Mouse (Mus musculus) left cerebral cortex, adult 9 months (tissue): ENCODE data around the gene Wbp1l.
"Not testable (repeated sequence)": the region's sequence is repeated elsewhere in the genome, so short reads cannot be mapped to it uniquely, and the experiment has no call there.

Source experiments
- DNase-seq, 2 experiments: peaks; one replicate each; pipeline ENCODE4 v3.0.0; 2022; ENCODE audit warnings: low spot score in 2 of 2

The Wbp1l gene

DNA sequence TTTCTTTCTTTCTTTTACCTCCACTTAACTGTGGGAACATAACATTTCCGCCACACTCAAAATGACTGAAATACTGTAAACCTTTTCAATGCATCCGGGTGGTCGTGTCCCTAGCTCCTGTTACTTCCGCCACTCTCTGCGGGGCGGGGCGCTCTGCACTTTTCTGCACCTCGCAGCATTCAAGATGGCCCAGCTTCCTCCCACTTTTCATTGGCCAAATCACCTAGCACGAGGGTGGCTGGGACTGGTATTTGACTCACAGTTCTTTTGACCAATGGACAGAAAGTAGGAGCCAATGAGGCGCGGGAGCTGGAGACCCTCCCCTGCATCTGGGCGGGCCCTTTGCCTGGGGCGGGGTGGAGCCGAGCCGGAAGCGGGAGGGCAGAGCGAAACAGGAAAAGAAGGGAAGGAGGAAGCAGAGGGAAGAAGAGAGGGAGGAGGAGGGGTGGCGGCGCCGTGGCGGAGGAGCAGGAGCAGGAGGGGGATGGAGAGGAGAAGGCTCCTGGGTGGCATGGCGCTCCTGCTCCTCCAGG lies at the start of gene Wbp1l:
Gene Wbp1l, plus strand, starts transcription at position 365 of the 533 bp plus-strand sequence.
- peak; percentile 99 for DNase-seq

DNA sequence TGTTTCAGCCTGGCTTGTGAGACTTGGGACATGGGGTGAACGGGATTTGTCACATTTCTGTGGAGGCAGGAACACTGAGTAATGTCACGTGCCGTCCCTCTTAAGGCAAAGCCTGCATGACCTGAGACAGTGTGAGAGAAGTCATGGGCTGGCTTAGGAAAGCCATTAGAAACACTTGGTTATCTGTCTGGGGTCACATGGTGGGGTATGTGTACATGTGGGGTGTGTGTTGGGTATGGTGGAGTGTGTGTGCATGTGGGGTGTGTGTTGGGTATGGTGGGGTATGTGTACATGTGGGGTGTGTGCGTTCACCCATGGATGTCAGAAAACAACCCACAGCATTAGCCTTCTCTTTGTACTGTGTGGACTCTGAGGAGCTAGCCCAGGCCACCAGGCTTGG lies 48.5 kb upstream of the Wbp1l start:
- DNase-seq: no peak

DNA sequence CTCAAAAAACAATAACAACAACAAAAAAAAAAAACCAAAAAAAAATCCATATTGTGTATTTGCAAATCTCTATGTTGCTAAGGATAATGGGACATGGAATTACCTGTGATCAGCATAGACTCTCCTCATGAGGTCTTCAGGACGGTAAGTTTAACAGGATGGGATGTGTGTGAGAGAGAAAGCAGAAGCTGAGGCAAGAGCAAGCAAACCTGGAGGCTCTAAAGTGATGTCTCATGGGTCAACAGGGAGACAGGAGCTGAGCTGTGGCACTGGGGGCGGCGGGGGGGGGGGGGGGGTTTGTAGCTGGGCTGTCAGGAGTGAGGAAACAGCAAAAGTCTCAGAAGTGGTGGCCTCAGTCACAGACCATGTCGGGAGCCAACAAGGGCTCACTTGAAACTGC lies 46.4 kb upstream of the Wbp1l start:
- DNase-seq: no peak

DNA sequence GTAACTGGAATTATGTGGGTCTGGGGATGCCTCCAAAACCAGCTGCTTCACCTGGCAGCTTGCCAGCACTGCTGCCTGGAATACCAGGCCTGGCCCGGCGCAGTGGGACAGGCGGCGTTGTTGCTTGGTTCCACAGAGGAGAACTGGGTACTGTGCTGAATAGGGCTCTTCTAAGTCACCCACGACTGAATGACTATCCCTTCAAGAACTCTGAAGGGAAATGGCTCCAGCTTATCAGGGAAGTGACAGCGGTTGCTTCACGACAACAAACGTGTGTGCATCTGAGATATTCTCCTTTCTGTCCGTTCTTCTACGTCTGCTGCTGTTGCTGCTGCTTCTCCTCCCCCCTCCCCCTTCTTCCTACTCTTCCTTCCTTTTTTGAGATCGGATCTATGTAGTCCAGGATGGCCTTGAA lies 45.3 kb upstream of the Wbp1l start:
- no peak for DNase-seq

DNA sequence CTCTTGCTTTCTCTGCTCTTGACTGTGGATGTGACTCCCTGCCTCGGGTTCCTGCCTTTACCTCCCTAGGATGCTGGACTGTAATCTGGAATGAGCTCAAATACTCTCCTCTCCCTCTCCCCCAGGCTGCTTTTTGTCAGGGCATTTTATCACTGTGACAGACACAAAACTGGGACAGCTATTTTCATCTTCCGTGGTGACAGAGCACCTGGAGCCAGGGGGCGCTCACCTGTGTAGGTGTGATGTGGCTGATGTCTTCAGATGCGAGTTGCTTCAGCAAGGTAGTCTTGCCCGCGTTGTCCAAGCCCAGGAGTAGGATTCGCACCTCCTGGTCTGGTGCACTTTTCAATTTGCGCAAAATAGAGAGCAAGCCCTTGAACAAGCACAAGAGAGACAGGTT lies 40.9 kb upstream of the Wbp1l start:
- DNase-seq: no peak

DNA sequence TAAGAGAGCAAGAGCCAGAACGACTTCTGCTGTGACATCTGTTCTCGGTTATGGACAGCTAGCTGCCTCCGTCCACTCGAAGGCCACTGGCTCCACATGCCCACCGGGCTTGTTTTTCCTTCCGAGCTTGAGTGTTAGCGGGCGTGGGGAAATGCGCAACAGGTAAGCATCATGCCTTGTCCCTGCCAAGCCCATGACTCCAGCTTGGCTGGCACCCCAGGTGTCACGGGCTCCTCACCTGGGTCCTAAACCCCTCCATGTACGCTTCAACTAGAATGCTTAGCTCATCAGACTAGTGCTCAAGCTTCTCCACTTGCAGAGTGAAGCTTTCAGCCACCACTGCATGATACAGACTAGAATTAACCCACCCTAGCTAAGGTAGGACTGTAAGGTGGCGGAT lies 40.3 kb upstream of the Wbp1l start:
- no peak for DNase-seq

DNA sequence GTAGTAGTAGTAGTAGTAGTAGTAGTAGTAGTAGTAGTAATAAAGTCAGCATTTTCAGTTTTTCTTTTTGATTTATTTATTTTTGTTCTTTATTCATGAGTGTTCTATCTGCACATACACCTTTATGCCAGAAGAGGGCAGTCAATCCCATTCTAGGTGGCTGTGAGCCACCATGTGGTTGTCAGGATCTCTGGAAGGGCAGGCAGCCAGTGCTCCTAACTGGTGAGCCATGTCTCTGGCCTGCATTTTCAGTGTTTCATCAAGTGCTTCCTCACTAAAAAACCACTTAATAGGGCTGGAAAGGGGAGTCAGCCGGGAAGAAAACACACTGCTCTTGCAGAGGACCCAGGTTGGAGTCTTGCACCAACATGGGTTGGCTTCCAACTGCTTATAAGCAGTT lies 36.8 kb upstream of the Wbp1l start:
- peak in 1 of 2 experiments; percentile 49 for DNase-seq

DNA sequence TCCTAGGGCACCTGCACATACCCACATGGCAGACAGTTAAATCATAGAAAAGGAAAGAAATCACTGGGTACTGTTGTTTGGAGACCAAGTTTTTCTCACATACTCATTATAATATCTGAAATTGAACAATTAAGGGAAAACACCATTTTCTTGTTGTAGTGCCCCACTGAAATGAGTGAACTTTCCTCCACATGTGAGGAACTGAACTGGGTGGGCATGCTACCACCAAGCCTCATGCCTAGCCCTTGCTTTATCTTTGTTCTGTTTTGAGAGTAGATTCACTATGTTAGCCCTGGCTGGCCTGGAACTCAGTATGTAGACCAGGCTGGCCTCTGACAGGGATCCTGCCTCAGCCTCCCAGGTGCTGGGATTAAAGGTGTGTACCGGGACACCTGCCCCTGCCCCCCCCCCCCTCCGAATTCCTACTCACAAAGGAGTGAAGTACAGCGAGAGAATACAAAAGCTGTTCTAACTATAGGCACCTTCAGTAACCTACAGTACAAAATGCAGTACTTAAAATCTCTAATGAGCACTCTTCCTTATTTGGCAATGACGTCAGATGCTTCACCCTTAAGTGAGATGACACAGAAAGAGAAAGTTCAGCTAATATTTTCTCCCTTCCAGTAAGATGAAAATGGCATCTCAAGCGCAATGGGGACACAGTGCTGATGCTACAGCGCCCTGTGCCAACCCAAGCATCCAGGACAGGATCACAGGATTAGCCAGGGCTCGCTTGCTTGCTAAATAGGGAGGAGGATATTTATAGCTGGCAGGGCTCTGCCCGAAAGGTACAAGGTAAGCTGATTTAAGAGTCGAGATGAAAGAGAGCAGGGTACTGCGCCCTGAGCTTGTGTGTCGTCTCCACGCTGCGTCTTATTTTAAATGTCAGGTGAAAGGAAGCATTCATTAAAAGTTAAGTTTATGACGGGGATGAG lies 36.0 kb upstream of the Wbp1l start:
- DNase-seq: no peak

DNA sequence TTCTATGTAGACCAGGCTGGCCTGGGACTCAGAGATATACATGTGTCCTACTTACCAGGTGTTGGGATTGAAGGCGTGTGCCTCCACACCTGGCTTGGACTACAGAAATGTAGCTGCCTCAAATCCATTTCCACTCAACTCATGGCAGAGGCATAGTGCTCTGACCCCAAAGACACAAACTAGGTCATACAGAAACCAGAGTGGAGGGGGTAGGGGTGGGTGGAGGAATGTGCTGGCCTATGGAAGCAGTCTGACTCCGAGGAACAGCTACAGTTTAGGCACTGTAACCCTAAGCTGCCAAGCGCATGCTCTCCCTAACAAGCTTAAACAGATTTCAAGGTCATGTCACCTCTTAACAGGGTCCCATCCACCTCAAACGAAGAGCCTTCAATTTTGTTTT lies 35.3 kb upstream of the Wbp1l start:
- no peak for DNase-seq

DNA sequence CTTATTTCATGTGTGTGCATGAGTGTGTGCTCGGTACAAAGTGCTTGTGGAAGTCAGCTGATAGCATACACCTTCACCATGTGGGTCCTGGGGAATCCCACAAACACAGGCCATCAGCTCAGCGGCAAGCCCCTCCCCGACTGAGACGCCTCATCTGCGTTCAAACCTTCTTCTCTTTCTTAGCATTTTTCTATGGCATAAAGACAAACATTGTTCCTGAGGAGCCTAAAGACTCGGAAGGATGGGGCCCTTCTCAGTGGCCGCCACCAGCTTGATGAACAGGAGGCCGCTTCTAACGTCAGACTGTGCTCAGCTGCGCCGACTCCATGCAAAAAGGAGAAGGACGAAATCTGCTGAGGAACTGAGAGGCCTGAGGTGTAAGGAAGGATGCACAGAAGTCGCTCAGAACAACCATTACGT lies 34.8 kb upstream of the Wbp1l start:
- DNase-seq: no peak

DNA sequence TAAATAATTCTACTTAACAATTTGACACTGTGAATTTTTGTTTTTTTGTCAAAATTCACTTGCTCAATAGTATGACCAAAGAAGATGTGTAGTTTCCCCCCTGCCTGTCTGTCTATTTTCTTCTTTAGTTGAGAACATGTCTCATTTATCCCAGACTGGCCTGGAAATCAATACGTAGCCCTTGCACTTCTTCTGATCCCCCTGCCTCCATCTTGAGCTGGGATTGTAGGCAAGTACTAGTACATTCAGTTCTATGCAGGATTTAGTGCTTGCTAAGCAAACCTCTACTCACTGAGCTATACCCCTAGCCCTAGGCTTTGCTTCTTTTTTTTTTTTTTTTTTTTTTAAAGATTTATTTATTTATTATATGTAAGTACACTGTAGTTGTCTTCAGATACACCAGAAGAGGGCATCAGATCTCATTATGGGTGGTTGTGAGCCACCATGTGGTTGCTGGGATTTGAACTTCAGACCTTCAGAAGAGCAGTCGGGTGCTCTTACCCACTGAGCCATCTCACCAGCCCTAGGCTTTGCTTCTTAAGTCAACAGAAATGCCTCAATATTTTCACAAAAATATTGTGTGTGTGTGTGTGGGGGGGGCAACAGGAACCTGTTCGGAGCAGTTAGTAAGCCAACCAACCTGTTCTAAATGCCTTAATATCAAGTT lies 27.5 kb upstream of the Wbp1l start:
- DNase-seq: not testable (repeated sequence)

DNA sequence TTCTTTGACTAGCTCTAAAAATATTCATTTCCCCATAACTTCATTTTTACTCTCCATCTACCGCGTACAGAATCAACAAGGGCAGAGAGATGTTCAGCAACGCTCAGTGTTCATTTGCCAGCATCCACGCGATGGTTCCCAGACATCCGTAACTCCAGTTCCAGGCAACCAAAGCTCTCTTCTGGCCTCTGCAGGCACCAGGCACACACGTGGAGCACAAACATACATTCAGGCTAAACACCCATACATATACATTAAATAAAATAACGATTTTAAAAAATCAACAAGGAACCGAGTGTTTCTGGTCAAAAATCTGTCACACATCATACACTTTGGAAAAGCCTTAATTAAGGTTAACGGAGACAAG lies 27.0 kb upstream of the Wbp1l start:
- DNase-seq: no peak

DNA sequence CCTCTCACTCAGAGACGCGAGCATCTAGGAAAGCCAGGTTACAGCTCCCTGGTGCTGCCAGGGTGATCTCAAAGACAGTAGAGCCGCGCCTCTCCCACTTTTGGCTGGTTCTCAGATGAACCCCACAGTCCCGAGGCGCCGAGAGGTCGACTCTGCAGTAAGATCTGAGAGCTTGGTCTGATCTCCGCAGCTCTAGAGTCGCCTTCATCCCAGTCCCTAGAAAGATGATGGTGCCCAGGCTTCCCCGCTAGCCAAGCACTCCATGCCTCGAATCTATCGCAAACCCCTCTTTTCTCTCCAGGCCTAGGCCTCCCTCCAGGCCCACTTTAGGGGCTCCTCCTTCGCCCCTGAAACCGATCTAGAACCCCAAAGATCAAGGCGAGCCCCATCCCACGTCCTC lies 26.3 kb upstream of the Wbp1l start:
- DNase-seq: peak in 1 of 2 experiments; percentile 15

DNA sequence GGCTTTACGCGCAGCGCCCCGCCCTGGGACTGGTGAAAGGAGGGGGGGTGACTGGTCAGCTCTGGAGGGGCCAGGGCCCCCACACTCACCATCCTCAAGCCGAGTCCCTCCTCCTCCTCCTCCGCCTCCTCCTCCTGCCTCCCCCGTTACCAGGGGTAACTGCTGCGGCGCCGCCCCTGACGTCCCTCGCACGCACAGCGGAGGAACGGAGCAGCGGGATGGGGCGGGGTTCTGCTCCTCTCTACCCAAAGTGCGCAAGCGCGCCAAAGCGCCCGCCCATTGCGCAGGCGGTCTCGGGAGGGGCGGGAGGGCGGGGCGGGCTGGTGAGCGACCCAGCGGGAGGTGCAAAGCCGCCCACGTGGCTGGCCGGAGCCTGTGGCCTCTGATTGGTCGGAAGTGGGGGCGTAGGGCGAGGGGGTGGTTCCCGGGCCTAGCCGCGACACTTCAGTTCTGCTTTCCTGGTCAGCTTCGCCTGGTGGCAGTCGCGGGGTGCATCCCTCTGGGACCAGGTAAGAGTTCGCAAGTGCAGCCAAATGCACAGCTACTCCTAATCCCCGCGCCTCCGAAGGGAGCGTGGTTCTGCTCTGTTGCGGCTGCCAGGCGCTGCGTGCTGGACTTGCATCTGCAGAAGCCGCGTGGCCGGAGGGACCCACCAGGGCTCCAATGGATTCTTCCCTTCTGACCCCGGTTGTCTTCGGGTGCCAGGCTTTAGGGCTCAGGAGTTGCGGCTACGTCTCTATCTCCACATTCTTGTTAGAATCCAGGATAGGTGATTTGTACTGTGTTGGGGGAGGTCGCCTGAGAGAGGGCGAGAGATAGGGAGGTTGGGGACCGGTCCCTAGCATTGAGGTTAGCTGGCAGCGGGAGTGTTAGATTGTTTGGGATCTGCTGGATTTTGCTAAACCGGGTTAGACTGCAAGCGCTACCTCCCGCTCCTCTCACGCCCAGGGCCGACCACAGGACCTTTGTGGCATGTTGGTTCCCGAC lies 25.6 kb upstream of the Wbp1l start, which contains the start of the genes Arl3 and Sfxn2:
Gene Arl3, minus strand, starts transcription at position 248 of the 987 bp plus-strand sequence.
Gene Sfxn2, plus strand, starts transcription at position 415 of the 987 bp plus-strand sequence.
- DNase-seq: peak; percentile 87 to 94

DNA sequence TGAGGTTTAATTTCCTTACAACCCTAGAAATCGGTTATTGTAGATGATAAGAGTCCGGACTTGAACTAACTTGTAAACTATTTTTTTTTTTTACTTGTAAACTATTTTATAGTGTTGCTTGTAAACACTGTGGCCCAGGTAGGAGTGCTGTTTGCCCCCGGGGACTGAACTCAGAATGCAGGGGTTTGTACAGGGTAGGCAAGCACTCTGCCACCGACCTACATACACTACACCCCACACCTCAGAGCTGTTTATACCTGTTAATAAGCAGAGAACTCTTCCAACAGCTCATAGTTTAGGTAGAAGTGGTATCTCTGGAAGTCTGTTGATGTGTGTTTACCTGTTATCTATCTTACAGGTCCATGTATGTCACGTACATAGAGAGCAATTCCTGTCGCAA lies 24.9 kb upstream of the Wbp1l start:
- no peak for DNase-seq

DNA sequence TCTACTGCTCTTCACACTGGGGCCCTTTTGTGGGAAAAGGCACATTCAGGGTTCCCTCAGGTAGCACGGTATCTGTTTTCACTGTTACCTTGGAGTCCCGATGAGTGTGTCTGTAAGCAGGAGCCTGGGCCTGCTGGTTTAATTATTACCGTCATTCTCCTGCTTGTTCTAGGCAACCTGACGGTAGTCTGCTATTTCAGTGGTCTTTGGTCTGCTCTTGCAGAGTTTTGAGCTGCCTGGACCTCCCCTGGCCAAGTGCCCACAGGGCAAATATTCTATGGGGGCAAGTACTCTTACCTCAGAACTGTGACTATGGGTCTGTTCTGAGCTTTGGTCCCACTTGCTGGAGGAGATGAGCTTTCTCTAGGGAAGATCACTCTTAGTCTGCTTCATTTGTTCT lies 23.7 kb upstream of the Wbp1l start:
- no peak for DNase-seq

DNA sequence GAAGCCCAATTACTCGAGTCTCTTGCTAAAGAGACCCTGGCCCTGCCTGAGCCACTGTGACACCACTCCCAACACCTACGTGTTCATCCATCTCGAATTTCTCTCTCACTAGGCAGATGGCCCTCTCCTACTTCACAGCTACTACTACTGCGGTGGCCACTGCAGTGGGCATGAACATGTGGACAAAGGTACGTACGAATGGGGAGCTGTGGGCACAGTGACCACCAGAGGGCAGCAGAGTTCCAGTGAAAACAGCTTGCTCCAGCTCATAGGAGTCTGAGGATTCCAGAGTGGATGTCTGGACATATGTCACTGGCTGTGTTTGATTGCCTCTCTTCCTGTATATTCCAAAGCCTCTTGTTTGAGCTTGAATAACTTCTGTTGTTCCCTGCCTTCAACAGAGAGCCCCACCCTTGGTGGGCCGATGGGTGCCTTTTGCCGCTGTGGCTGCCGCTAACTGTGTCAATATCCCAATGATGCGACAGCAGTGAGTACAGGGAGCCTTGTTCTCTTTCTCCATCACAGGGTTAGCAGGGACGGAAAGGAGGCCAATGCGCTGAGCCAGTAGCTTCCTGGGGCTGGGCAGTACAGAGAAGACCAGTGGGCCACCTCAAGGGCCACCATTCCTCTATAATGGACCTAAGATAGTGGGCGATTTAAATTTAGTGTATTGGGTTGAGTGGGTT lies 10.9 kb upstream of the Wbp1l start:
- DNase-seq: peak in 1 of 2 experiments; percentile 90

DNA sequence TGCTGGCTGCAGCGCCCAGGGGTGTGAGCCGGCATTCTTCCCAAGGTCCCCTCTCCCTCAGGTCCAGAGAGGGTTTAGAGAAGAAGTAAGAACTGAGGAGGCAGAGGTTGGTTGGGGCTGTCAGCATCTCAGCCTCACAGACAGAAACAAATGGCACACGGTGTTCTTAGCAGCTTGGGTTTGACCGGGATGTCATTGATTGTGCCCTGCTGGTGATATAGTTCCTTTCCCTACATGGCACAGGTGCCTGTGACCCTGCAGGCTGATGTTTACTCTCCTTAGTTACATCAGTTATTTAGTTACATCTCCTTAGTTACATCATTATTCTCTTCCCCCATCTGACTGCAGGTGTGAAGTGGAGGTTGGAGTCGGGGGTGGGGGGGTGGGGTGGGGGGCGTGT lies 7.3 kb upstream of the Wbp1l start:
- DNase-seq: no peak

DNA sequence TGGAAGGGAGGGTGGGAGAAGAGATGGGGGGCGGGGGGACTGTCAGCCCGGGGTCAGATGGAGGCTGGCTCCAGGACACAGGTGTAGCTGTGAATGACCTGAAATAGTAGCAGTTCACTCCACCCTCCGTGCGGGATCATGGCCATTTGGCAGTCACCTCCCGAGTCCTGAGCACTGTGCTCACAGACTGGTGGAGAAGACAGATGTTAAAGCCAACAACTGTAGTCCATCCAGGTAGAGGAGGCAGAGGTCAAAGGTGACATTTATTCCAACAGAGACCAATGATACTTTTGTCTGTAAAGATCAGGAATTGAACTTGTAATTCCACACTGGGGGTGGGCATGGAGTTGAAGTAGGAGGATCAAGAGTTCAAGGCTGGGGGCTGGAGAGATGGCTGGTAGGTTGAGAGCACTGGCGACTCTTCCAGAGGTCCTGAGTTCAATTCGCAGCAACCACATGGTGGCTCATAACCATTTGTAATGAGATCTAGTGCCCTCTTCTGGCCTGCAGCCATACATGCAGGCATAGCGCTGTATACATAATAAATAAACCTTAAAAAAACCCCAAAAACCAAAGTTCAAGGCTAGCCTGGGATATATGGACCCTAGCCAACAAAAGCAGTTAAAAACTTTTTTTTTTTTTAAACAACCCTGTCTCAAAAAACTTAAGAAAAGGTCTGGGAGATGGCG lies 6.0 kb upstream of the Wbp1l start:
- DNase-seq: no peak

DNA sequence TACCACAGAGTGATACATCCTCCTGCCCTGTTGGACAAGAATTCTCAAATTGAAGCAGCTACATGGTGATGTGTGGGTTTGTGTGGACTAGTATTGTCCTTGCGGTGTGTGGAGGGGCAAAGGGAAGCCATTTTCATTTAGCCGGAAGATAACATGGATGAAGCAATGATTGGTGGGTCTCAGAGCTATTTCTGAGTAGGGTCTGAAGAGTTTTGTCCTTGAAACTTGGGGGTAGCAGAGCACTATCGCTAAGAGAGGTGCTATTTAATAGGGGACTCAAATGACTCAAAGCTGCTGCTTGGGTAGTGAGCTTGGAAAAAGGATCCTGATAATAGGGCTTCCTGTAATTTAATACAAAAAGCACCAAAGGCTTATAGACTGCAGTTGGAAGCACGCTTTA lies 697 bp upstream of the Wbp1l start:
- DNase-seq: no peak
